Mouse (Mus musculus): ENCODE results near the gene Efcab11. TPM values are rescaled to one million over a fixed set of nuclear protein-coding genes. Genes with fewer than 3 reads are reported as not detected.

Efcab11 gene
- polyA plus RNA-seq, 1 experiment from 2014 or later: 27.3 TPM

- Histone ChIP-seq H3K9ac (replicated peaks; ENCODE audit: low read length) (no peak overlapping the region), H3K36me3 (replicated peaks; ENCODE audit: control insufficient read depth, insufficient read depth, low read depth, low read length) (no peaks in the 10 kb centered on the region), H3K27ac (replicated peaks; ENCODE audit: low read depth, low read length) (no peak overlapping the region), H3K27me3 (ENCODE audit: control insufficient read depth, insufficient read depth, low read length) (no peaks in the 10 kb centered on the region), H3K4me3 (ENCODE audit: low read depth, low read length) (no peak overlapping the region), H3K9me3 (replicated peaks; ENCODE audit: control insufficient read depth, low read length) (no peaks in the 10 kb centered on the region), H3K4me1 (ENCODE audit: control insufficient read depth, insufficient read depth, low read length) (no peaks in the 10 kb centered on the region), H3K4me2 (ENCODE audit: low read depth, low read length) (no peak overlapping the region)
- DNase-seq (ENCODE audit: low spot score) (no peak), ATAC-seq (replicated peaks; ENCODE audit: insufficient number of reproducible peaks, low FRiP score, low TSS enrichment, low read depth) (no peak)
- WGBS: 67% methylated on average over 3 of the region's 3 CpGs
These were observed 134.8 kb downstream of the Efcab11 start for GRCm38 (mm10) chr12:99749391-99749790.

DNA sequence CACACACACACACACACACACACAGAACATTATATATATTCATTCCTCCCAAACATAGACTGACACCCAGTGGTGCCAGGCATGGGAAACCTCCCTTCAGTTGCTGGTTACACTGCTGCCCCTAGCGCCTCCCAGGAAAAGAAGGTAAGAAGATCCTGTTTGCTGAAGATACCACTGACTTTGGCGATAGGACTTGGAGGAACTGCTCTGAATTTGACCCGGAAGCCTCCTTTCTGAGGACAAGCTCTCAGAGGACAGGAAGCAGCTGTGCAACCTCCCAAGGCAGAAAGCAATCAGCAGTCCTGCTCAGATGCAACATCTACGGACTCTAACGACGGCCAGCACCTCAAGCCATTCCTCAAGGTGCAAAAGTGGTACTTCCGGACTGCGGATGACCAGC, 142.6 kb downstream of the Efcab11 start:
- Histone ChIP-seq H3K4me2 (ENCODE audit: low read depth, low read length) (no peak overlapping the region), H3K27ac (replicated peaks; ENCODE audit: low read depth, low read length) (no peak overlapping the region), H3K4me1 (ENCODE audit: control insufficient read depth, insufficient read depth, low read length) (no peaks in the 10 kb centered on the region), H3K36me3 (replicated peaks; ENCODE audit: control insufficient read depth, insufficient read depth, low read depth, low read length) (no peaks in the 10 kb centered on the region), H3K9ac (replicated peaks; ENCODE audit: low read length) (no peak overlapping the region), H3K9me3 (replicated peaks; ENCODE audit: control insufficient read depth, low read length) (no peaks in the 10 kb centered on the region), H3K27me3 (ENCODE audit: control insufficient read depth, insufficient read depth, low read length) (no peaks in the 10 kb centered on the region), H3K4me3 (ENCODE audit: low read depth, low read length) (no peak overlapping the region)
- no peak for ATAC-seq (replicated peaks; ENCODE audit: insufficient number of reproducible peaks, low FRiP score, low TSS enrichment, low read depth)
- DNase-seq (ENCODE audit: low spot score): no peak
- WGBS: 83% methylated on average over 8 of the region's 8 CpGs

- Histone ChIP-seq H3K4me2 (ENCODE audit: low read depth, low read length) (no peak overlapping the region), H3K27me3 (ENCODE audit: control insufficient read depth, insufficient read depth, low read length) (no peaks in the 10 kb centered on the region), H3K36me3 (replicated peaks; ENCODE audit: control insufficient read depth, insufficient read depth, low read depth, low read length) (no peaks in the 10 kb centered on the region), H3K4me3 (ENCODE audit: low read depth, low read length) (no peak overlapping the region), H3K27ac (replicated peaks; ENCODE audit: low read depth, low read length) (no peak overlapping the region), H3K9ac (replicated peaks; ENCODE audit: low read length) (no peak overlapping the region), H3K4me1 (ENCODE audit: control insufficient read depth, insufficient read depth, low read length) (no peaks in the 10 kb centered on the region), H3K9me3 (replicated peaks; ENCODE audit: control insufficient read depth, low read length) (no peaks in the 10 kb centered on the region)
- no peak for DNase-seq (ENCODE audit: low spot score)
- ATAC-seq (replicated peaks; ENCODE audit: insufficient number of reproducible peaks, low FRiP score, low TSS enrichment, low read depth): no peak
- 75% methylated on average over 5 of the region's 5 CpGs for WGBS
These were observed 145.0 kb downstream of the Efcab11 start for GRCm38 (mm10) chr12:99739211-99739610.

DNA sequence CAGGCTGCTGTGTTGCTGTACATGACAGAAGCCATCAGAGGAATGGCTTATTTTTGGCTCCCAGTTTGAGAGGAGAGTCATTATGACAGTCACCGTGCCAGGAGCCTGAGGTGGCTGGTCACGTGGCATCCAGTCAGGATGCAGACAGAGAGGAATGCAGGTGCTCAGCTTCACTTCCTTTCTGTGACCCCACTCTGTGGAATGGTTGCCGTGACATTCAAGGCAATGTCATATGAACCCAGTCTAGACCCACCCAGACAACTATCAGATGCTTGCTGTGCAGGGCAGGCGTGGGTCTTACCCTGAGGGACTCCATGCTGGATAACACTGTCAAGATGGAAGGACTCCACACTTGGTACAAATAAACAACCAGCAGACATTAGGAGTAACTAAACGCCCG, 146.0 kb downstream of the Efcab11 start:
- no peak for ATAC-seq (replicated peaks; ENCODE audit: insufficient number of reproducible peaks, low FRiP score, low TSS enrichment, low read depth)
- WGBS: 80% methylated on average over 6 of the region's 6 CpGs
- no peaks in the 10 kb centered on the region for H3K36me3 ChIP-seq (replicated peaks; ENCODE audit: control insufficient read depth, insufficient read depth, low read depth, low read length)

GRCm38 (mm10) chr12:99736971-99737370, 147.3 kb downstream of the Efcab11 start:
- ATAC-seq (replicated peaks; ENCODE audit: insufficient number of reproducible peaks, low FRiP score, low TSS enrichment, low read depth): no peak
- no peak for DNase-seq (ENCODE audit: low spot score)
- no peak overlapping the region for H3K27ac ChIP-seq (replicated peaks; ENCODE audit: low read depth, low read length)

More for the DNA sequence above, 146.0 kb downstream of the Efcab11 start:
- Histone ChIP-seq H3K27me3 (ENCODE audit: control insufficient read depth, insufficient read depth, low read length) (no peaks in the 10 kb centered on the region), H3K9me3 (replicated peaks; ENCODE audit: control insufficient read depth, low read length) (no peaks in the 10 kb centered on the region), H3K9ac (replicated peaks; ENCODE audit: low read length) (no peak overlapping the region), H3K4me1 (ENCODE audit: control insufficient read depth, insufficient read depth, low read length) (no peaks in the 10 kb centered on the region), H3K4me3 (ENCODE audit: low read depth, low read length) (no peak overlapping the region), H3K4me2 (ENCODE audit: low read depth, low read length) (no peak overlapping the region), H3K27ac (replicated peaks; ENCODE audit: low read depth, low read length) (no peak overlapping the region)
- no peak for DNase-seq (ENCODE audit: low spot score)

GRCm38 (mm10) chr12:99735172-99735571, 149.1 kb downstream of the Efcab11 start:
- 73% methylated on average over 10 of the region's 10 CpGs for WGBS
- ATAC-seq (replicated peaks; ENCODE audit: insufficient number of reproducible peaks, low FRiP score, low TSS enrichment, low read depth): no peak
- no peak for DNase-seq (ENCODE audit: low spot score)

More at GRCm38 (mm10) chr12:99736971-99737370, 147.3 kb downstream of the Efcab11 start:
- Histone ChIP-seq H3K9ac (replicated peaks; ENCODE audit: low read length) (no peak overlapping the region), H3K4me3 (ENCODE audit: low read depth, low read length) (no peak overlapping the region), H3K4me2 (ENCODE audit: low read depth, low read length) (no peak overlapping the region), H3K4me1 (ENCODE audit: control insufficient read depth, insufficient read depth, low read length) (no peaks in the 10 kb centered on the region), H3K36me3 (replicated peaks; ENCODE audit: control insufficient read depth, insufficient read depth, low read depth, low read length) (no peaks in the 10 kb centered on the region), H3K9me3 (replicated peaks; ENCODE audit: control insufficient read depth, low read length) (no peaks in the 10 kb centered on the region), H3K27me3 (ENCODE audit: control insufficient read depth, insufficient read depth, low read length) (no peaks in the 10 kb centered on the region)
- 26% methylated on average over 3 of the region's 3 CpGs for WGBS

DNA sequence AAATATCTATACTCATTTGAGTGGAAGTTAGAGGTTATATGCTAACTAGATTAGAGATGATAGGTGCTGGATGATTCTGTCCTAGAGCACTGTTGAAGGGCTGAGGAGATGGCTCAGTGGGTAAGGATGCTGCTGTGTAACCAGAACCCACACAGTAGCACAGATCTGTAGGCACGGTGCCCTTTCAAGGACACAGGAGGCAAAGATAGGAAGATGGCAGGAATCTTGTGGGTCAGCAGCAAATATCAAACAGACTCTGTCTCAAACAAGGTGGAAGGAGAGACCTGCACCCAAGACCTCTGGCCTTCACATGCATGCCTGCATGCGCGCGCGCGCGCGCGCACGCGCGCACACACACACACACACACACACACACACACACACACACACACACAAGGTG, 160.0 kb downstream of the Efcab11 start:
- Histone ChIP-seq H3K27me3 (ENCODE audit: control insufficient read depth, insufficient read depth, low read length) (no peaks in the 10 kb centered on the region), H3K27ac (replicated peaks; ENCODE audit: low read depth, low read length) (no peak overlapping the region), H3K9ac (replicated peaks; ENCODE audit: low read length) (no peak overlapping the region), H3K4me1 (ENCODE audit: control insufficient read depth, insufficient read depth, low read length) (no peaks in the 10 kb centered on the region), H3K36me3 (replicated peaks; ENCODE audit: control insufficient read depth, insufficient read depth, low read depth, low read length) (no peaks in the 10 kb centered on the region), H3K4me2 (ENCODE audit: low read depth, low read length) (no peak overlapping the region), H3K9me3 (replicated peaks; ENCODE audit: control insufficient read depth, low read length) (no peaks in the 10 kb centered on the region), H3K4me3 (ENCODE audit: low read depth, low read length) (no peak overlapping the region)
- no peak for ATAC-seq (replicated peaks; ENCODE audit: insufficient number of reproducible peaks, low FRiP score, low TSS enrichment, low read depth)
- WGBS: over 99% methylated on average over 12 of the region's 12 CpGs
- no peak for DNase-seq (ENCODE audit: low spot score)

More at GRCm38 (mm10) chr12:99735172-99735571, 149.1 kb downstream of the Efcab11 start:
- no peak overlapping the region for H3K4me2 ChIP-seq (ENCODE audit: low read depth, low read length)
- no peak overlapping the region for H3K27ac ChIP-seq (replicated peaks; ENCODE audit: low read depth, low read length)
- H3K27me3 ChIP-seq (ENCODE audit: control insufficient read depth, insufficient read depth, low read length): no peaks in the 10 kb centered on the region
- no peaks in the 10 kb centered on the region for H3K36me3 ChIP-seq (replicated peaks; ENCODE audit: control insufficient read depth, insufficient read depth, low read depth, low read length)
- no peaks in the 10 kb centered on the region for H3K9me3 ChIP-seq (replicated peaks; ENCODE audit: control insufficient read depth, low read length)
- H3K9ac ChIP-seq (replicated peaks; ENCODE audit: low read length): no peak overlapping the region
- H3K4me3 ChIP-seq (ENCODE audit: low read depth, low read length): no peak overlapping the region
- H3K4me1 ChIP-seq (ENCODE audit: control insufficient read depth, insufficient read depth, low read length): no peaks in the 10 kb centered on the region

- Histone ChIP-seq H3K9me3 (replicated peaks; ENCODE audit: control insufficient read depth, low read length) (no peaks in the 10 kb centered on the region), H3K27me3 (ENCODE audit: control insufficient read depth, insufficient read depth, low read length) (no peaks in the 10 kb centered on the region), H3K9ac (replicated peaks; ENCODE audit: low read length) (no peak overlapping the region), H3K4me1 (ENCODE audit: control insufficient read depth, insufficient read depth, low read length) (no peaks in the 10 kb centered on the region), H3K36me3 (replicated peaks; ENCODE audit: control insufficient read depth, insufficient read depth, low read depth, low read length) (no peaks in the 10 kb centered on the region), H3K4me3 (ENCODE audit: low read depth, low read length) (no peak overlapping the region), H3K27ac (replicated peaks; ENCODE audit: low read depth, low read length) (no peak overlapping the region), H3K4me2 (ENCODE audit: low read depth, low read length) (no peak overlapping the region)
- no peak for DNase-seq (ENCODE audit: low spot score)
- ATAC-seq (replicated peaks; ENCODE audit: insufficient number of reproducible peaks, low FRiP score, low TSS enrichment, low read depth): no peak
- 91% methylated on average over 8 of the region's 8 CpGs for WGBS
These were observed 160.4 kb downstream of the Efcab11 start for GRCm38 (mm10) chr12:99723791-99724190.
